Mouse (Mus musculus): ENCODE results near the gene Capn5. TPM values are rescaled to one million over a fixed set of nuclear protein-coding genes. Genes with fewer than 3 reads are reported as not detected.

Capn5 gene
- 5.8 and 6.4 TPM in 2 replicates for polyA plus RNA-seq (2014; fragmentation: Nextera tagmentation; extraction: Ambion mirVana)

- peak within 1 kb of the TSS; percentile 73 for H3K4me2 ChIP-seq
- peak within 1 kb of the TSS; percentile 75 for H3K4me3 ChIP-seq (ENCODE audit: low read depth, low read length)
- no peaks in the 10 kb centered on the region for H3K27me3 ChIP-seq (ENCODE audit: control insufficient read depth, insufficient read depth, low read length)
- peak within 1 kb of the TSS; percentile 80; the same call in 1 of the 2 replicates for H3K27ac ChIP-seq (ENCODE audit: low read depth, low read length)
- H3K9me3 ChIP-seq (replicated peaks; ENCODE audit: control insufficient read depth, low read length): no peaks in the 10 kb centered on the region
- peak; percentile 83 for ATAC-seq (replicated peaks; ENCODE audit: insufficient number of reproducible peaks, low FRiP score, low TSS enrichment)
- 3% methylated on average over 40 of the region's 44 CpGs for WGBS (ENCODE audit: insufficient replicate concordance)
- no peaks in the 10 kb centered on the region for H3K36me3 ChIP-seq (ENCODE audit: control insufficient read depth, insufficient read depth, low read length)
- H3K9ac ChIP-seq (ENCODE audit: low read depth, low read length): peak within 1 kb of the TSS; percentile 67
- peaks cover 10% of the 10 kb centered on the region for H3K4me1 ChIP-seq (ENCODE audit: control insufficient read depth, insufficient read depth, low read length)
Observed at GRCm38 (mm10) chr7:98177929-98178559, at the start of gene Capn5. Capn5 (minus strand) TSS chr7:98178274.

DNA sequence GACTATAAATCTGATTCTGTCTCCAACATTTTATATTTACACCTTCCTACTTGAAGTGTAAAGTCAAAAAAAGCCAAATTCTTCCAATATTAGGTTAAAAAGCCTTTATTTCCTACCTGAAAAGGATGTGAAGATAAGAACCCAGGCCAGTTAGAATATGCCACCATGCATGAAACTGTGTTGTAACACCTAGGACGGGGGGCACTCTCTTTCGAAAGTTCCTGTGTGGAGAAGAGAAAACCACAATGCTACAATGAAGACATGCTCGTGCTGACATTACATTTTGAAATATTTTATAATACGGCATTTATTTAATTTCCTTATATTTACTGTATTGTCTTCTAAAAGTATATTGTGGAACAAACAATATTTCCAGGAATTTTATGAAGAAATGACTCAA lies 45.7 kb upstream of the Capn5 start:
- no peak overlapping the region for H3K4me3 ChIP-seq (ENCODE audit: low read depth, low read length)
- no peaks in the 10 kb centered on the region for H3K27me3 ChIP-seq (ENCODE audit: control insufficient read depth, insufficient read depth, low read length)
- no peak overlapping the region for H3K4me2 ChIP-seq
- H3K9me3 ChIP-seq (replicated peaks; ENCODE audit: control insufficient read depth, low read length): no peaks in the 10 kb centered on the region
- no peak for ATAC-seq (replicated peaks; ENCODE audit: insufficient number of reproducible peaks, low FRiP score, low TSS enrichment)
- no peaks in the 10 kb centered on the region for H3K4me1 ChIP-seq (ENCODE audit: control insufficient read depth, insufficient read depth, low read length)
- WGBS (ENCODE audit: insufficient replicate concordance): 89% methylated on average over 4 of the region's 4 CpGs
- no peak overlapping the region for H3K9ac ChIP-seq (ENCODE audit: low read depth, low read length)
- no peak overlapping the region for H3K27ac ChIP-seq (ENCODE audit: low read depth, low read length)
- H3K36me3 ChIP-seq (ENCODE audit: control insufficient read depth, insufficient read depth, low read length): no peaks in the 10 kb centered on the region

DNA sequence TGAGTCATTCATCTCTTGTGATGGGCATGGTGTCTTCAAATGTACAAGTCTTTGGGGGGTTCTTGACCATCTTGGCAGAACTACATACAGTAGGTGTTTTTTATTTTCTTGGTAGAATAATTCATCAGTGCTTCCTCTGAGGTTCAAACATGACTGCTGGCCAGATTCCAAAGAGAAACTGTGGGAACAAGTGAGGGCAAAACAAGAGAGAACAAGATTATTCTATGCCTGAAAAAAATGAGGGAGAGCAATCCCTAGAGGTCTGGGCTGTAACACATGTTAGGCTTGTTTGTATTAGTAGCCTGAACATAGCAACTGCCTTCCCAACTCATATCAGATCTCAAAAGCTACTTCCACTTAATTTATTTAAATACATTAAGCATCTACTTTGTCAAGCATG lies 38.6 kb upstream of the Capn5 start:
- H3K36me3 ChIP-seq (ENCODE audit: control insufficient read depth, insufficient read depth, low read length): no peaks in the 10 kb centered on the region
- H3K27me3 ChIP-seq (ENCODE audit: control insufficient read depth, insufficient read depth, low read length): no peaks in the 10 kb centered on the region
- no peak overlapping the region for H3K4me2 ChIP-seq
- no peak for ATAC-seq (replicated peaks; ENCODE audit: insufficient number of reproducible peaks, low FRiP score, low TSS enrichment)
- no peaks in the 10 kb centered on the region for H3K4me1 ChIP-seq (ENCODE audit: control insufficient read depth, insufficient read depth, low read length)
- H3K27ac ChIP-seq (ENCODE audit: low read depth, low read length): no peak overlapping the region
- H3K9ac ChIP-seq (ENCODE audit: low read depth, low read length): no peak overlapping the region
- H3K9me3 ChIP-seq (replicated peaks; ENCODE audit: control insufficient read depth, low read length): no peaks in the 10 kb centered on the region
- H3K4me3 ChIP-seq (ENCODE audit: low read depth, low read length): no peak overlapping the region

GRCm38 (mm10) chr7:98202946-98203345 lies 24.9 kb upstream of the Capn5 start:
- H3K9ac ChIP-seq (ENCODE audit: low read depth, low read length): no peak overlapping the region
- H3K4me1 ChIP-seq (ENCODE audit: control insufficient read depth, insufficient read depth, low read length): no peaks in the 10 kb centered on the region
- ATAC-seq (replicated peaks; ENCODE audit: insufficient number of reproducible peaks, low FRiP score, low TSS enrichment): no peak
- H3K36me3 ChIP-seq (ENCODE audit: control insufficient read depth, insufficient read depth, low read length): no peaks in the 10 kb centered on the region
- H3K4me3 ChIP-seq (ENCODE audit: low read depth, low read length): no peak overlapping the region
- H3K27ac ChIP-seq (ENCODE audit: low read depth, low read length): no peak overlapping the region
- WGBS (ENCODE audit: insufficient replicate concordance): 76% methylated on average over 4 of the region's 4 CpGs
- H3K4me2 ChIP-seq: no peak overlapping the region
- no peaks in the 10 kb centered on the region for H3K9me3 ChIP-seq (replicated peaks; ENCODE audit: control insufficient read depth, low read length)
- 0 out of 2 replicates have a peak, but pooled peaks cover 5% of the 10 kb centered on the region for H3K27me3 ChIP-seq (ENCODE audit: control insufficient read depth, insufficient read depth, low read length)

DNA sequence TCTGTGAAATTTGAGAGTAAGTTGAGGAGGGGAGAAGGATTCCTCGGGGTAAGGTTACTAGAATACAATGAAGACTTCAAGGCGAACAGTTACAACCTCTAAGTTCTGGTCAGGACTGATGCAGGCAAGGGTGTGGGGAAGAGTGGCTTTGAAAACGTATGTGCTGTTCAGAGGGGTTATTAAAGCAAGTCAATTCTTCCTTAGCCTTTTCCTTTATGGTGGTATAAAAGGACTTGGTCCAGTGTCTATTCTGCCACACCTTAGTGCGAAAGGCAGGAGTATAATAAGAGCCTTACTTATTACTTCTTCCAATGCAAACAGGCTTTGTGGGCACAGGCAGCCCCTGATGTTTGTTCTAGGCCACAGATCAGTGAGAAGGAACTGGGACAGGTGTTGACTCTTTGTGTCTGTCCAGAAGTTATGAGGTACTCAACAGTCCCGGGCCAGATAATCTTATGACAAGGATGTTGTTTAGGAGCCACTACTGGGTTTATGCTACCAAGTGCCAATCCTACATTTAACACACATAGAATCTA lies 23.5 kb upstream of the Capn5 start:
- no peak overlapping the region for H3K4me2 ChIP-seq
- H3K27ac ChIP-seq (ENCODE audit: low read depth, low read length): no peak overlapping the region
- H3K36me3 ChIP-seq (ENCODE audit: control insufficient read depth, insufficient read depth, low read length): no peaks in the 10 kb centered on the region
- no peak for ATAC-seq (replicated peaks; ENCODE audit: insufficient number of reproducible peaks, low FRiP score, low TSS enrichment)
- H3K9ac ChIP-seq (ENCODE audit: low read depth, low read length): no peak overlapping the region
- H3K4me3 ChIP-seq (ENCODE audit: low read depth, low read length): no peak overlapping the region
- H3K4me1 ChIP-seq (ENCODE audit: control insufficient read depth, insufficient read depth, low read length): no peaks in the 10 kb centered on the region
- peaks cover 7% of the 10 kb centered on the region for H3K27me3 ChIP-seq (ENCODE audit: control insufficient read depth, insufficient read depth, low read length)
- 74% methylated on average over 5 of the region's 5 CpGs for WGBS (ENCODE audit: insufficient replicate concordance)
- H3K9me3 ChIP-seq (replicated peaks; ENCODE audit: control insufficient read depth, low read length): no peaks in the 10 kb centered on the region

GRCm38 (mm10) chr7:98200396-98200795 lies 22.3 kb upstream of the Capn5 start:
- WGBS (ENCODE audit: insufficient replicate concordance): 86% methylated on average over 3 of the region's 3 CpGs
- no peaks in the 10 kb centered on the region for H3K9me3 ChIP-seq (replicated peaks; ENCODE audit: control insufficient read depth, low read length)
- H3K4me1 ChIP-seq (ENCODE audit: control insufficient read depth, insufficient read depth, low read length): no peaks in the 10 kb centered on the region
- H3K4me2 ChIP-seq: no peak overlapping the region
- no peaks in the 10 kb centered on the region for H3K36me3 ChIP-seq (ENCODE audit: control insufficient read depth, insufficient read depth, low read length)
- peaks cover 19% of the 10 kb centered on the region for H3K27me3 ChIP-seq (ENCODE audit: control insufficient read depth, insufficient read depth, low read length)
- H3K4me3 ChIP-seq (ENCODE audit: low read depth, low read length): no peak overlapping the region
- no peak overlapping the region for H3K9ac ChIP-seq (ENCODE audit: low read depth, low read length)
- no peak overlapping the region for H3K27ac ChIP-seq (ENCODE audit: low read depth, low read length)
- no peak for ATAC-seq (replicated peaks; ENCODE audit: insufficient number of reproducible peaks, low FRiP score, low TSS enrichment)

DNA sequence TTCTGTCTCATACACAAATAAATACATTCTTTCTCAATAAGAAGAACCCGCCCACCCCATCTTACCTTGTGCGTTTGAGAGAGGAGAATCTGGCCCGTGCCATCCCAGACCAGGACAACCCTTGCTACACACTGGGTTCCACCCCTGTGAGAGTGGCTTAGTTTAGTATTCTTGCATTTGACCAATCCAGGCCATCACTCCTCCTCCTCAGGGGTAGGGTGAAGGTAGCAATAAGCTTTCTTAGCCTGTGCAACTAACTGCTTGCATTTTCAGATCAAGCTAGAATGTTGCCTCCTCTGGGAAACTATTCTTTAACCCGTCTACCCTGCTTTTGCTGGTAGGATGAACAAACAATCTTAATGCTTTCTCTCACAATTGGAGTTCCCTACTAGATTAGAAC lies 21.3 kb upstream of the Capn5 start, which contains the start of gene B3gnt6:
TSS of gene B3gnt6 (minus strand) at position 101 of the 400 bp plus-strand sequence.
- Histone ChIP-seq H3K27me3 (ENCODE audit: control insufficient read depth, insufficient read depth, low read length) (peaks cover 29% of the 10 kb centered on the region), H3K9ac (ENCODE audit: low read depth, low read length) (no peak within 1 kb of the TSS), H3K4me2 (no peak within 1 kb of the TSS), H3K4me1 (ENCODE audit: control insufficient read depth, insufficient read depth, low read length) (peaks cover under 1% of the 10 kb centered on the region; the same call in 1 of the 2 replicates), H3K36me3 (ENCODE audit: control insufficient read depth, insufficient read depth, low read length) (no peaks in the 10 kb centered on the region), H3K9me3 (replicated peaks; ENCODE audit: control insufficient read depth, low read length) (no peaks in the 10 kb centered on the region), H3K4me3 (ENCODE audit: low read depth, low read length) (no peak within 1 kb of the TSS), H3K27ac (ENCODE audit: low read depth, low read length) (no peak within 1 kb of the TSS)
- 80% methylated on average over 4 of the region's 4 CpGs for WGBS (ENCODE audit: insufficient replicate concordance)
- ATAC-seq (replicated peaks; ENCODE audit: insufficient number of reproducible peaks, low FRiP score, low TSS enrichment): no peak

DNA sequence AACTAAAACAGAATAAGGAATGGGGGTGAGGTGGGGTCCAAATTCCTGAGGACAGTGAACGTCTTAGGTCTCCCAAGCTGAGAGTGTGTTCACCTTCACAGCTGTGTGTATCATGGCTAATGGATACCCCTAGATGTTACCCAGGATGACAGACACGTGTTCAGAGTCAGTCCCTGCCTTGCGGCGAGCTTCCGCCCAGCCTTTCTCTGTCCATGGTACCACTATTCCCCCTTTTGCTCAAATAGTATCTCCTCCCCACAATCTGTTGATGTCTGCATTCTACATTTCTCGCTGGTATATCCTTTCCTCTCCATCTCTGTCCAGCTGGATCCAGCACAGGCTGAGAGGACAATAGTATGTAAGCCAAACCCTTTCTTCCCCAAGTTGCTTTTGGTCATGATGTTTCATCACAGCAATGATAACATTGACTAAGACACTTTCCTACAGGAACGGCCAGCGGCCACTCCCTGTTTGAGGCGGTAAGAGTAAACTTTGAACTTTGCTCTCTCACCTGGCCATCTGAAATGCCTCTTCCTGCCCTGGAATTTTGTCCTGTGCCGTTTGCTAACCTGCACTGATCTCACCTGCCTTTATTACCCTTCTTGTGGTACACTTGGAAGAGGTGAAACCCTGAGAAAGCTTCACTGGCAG lies 17.2 kb upstream of the Capn5 start:
- 29% methylated on average over 10 of the region's 10 CpGs for WGBS (ENCODE audit: insufficient replicate concordance)
- Histone ChIP-seq H3K9me3 (replicated peaks; ENCODE audit: control insufficient read depth, low read length) (no peaks in the 10 kb centered on the region), H3K4me3 (ENCODE audit: low read depth, low read length) (no peak overlapping the region), H3K4me1 (ENCODE audit: control insufficient read depth, insufficient read depth, low read length) (peaks cover 13% of the 10 kb centered on the region), H3K36me3 (ENCODE audit: control insufficient read depth, insufficient read depth, low read length) (no peaks in the 10 kb centered on the region), H3K27ac (ENCODE audit: low read depth, low read length) (no peak overlapping the region), H3K9ac (ENCODE audit: low read depth, low read length) (no peak overlapping the region), H3K27me3 (ENCODE audit: control insufficient read depth, insufficient read depth, low read length) (peaks cover 57% of the 10 kb centered on the region), H3K4me2 (no peak overlapping the region)
- ATAC-seq (replicated peaks; ENCODE audit: insufficient number of reproducible peaks, low FRiP score, low TSS enrichment): no peak
